Mouse (Mus musculus) limb, embryonic 15.5 days (tissue): ENCODE results near the gene Gm17657. TPM values are rescaled to one million over a fixed set of nuclear protein-coding genes. Genes with fewer than 3 reads are reported as not detected.

ENCODE experiments used
- ATAC-seq: fragments of 200-750 bp; cut with Nextera tagmentation; 2 replicates; pipeline ENCODE4 v1.8.0; 2017; ENCODE audit warnings: low read depth, moderate TSS enrichment; ENCODE audit not compliant: insufficient number of reproducible peaks, low FRiP score, low TSS enrichment
- H3K27ac ChIP-seq: fragments of 300-500 bp; sonication (generic); 2 replicates; pipeline ENCODE4 v1.5.1; 2015; ENCODE audit warnings: moderate library complexity, mild to moderate bottlenecking, inconsistent platforms
- H3K27me3 ChIP-seq: fragments of 300-500 bp; sonication (generic); 2 replicates; pipeline ENCODE4 v1.6.1; 2015; ENCODE audit warnings: inconsistent platforms
- H3K36me3 ChIP-seq: fragments of 300-500 bp; sonication (generic); 2 replicates; pipeline ENCODE4 v1.6.1; 2015; ENCODE audit warnings: inconsistent platforms
- H3K4me1 ChIP-seq: fragments of 300-500 bp; sonication (generic); 2 replicates; pipeline ENCODE4 v1.6.1; 2015; ENCODE audit warnings: inconsistent platforms
- H3K4me2 ChIP-seq: fragments of 300-500 bp; sonication (generic); 2 replicates; pipeline ENCODE4 v1.6.1; 2015; ENCODE audit warnings: mild to moderate bottlenecking, inconsistent platforms
- H3K4me3 ChIP-seq: fragments of 300-500 bp; sonication (generic); 2 replicates; pipeline ENCODE4 v1.5.1; 2015; ENCODE audit warnings: mild to moderate bottlenecking, inconsistent platforms
- H3K9ac ChIP-seq: fragments of 300-500 bp; sonication (generic); 2 replicates; pipeline ENCODE4 v1.6.1; 2015; ENCODE audit warnings: inconsistent platforms
- H3K9me3 ChIP-seq: fragments of 300-500 bp; sonication (generic); 2 replicates; pipeline ENCODE4 v1.6.1; 2016; ENCODE audit warnings: inconsistent platforms
- WGBS: fragments of 180-500 bp; shearing (Covaris S2); methylation state at CpG from one replicate; pipeline ENCODE4 v1.1.7; 2015; 5-methylcytosine and 5-hydroxymethylcytosine counted together
- polyA plus RNA-seq: library from polyadenylated mRNA; unstranded; fragments of >200 nt; fragmentation: Nextera tagmentation; extraction: Ambion mirVana; gene quantifications from 2 replicates; pipeline ENCODE4 v1.2.1, GENCODE M21; 2015

Gene Gm17657
- polyA plus RNA-seq, 1 experiment from 2014 or later: not detected

DNA sequence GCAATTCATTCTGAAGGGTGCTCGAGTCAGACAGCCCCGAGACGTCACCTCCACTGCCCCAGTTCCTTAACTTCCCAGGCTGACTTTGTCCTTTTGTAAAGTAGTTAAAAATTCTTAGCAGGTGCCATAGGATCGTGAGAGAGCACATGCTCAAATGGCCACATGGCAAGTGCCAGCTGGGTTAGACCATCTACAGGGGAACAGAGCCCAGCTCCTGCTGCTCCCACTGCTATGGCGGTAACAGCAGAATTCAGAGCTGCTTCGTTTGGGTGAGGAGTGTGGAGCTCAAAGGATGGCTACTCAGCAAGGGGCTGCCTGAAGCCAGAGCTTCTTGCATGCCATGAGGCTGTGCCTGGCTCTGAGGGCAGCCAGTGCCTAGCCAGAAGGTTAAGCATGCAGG, 20.4 kb upstream of the Gm17657 start:
- Histone ChIP-seq H3K4me1 (no peaks in the 10 kb centered on the region), H3K9me3 (no peaks in the 10 kb centered on the region), H3K36me3 (peaks cover 70% of the 10 kb centered on the region), H3K9ac (no peak overlapping the region), H3K4me3 (no peak overlapping the region), H3K27me3 (no peaks in the 10 kb centered on the region), H3K27ac (no peak overlapping the region), H3K4me2 (no peak overlapping the region)
- 84% methylated on average over 6 of the region's 6 CpGs for WGBS
- ATAC-seq: no peak

GRCm38 (mm10) chr17:29568435-29568834, 19.0 kb upstream of the Gm17657 start:
- Histone ChIP-seq H3K4me1 (no peaks in the 10 kb centered on the region), H3K27me3 (no peaks in the 10 kb centered on the region), H3K9me3 (no peaks in the 10 kb centered on the region), H3K4me2 (no peak overlapping the region), H3K9ac (no peak overlapping the region), H3K27ac (no peak overlapping the region), H3K4me3 (no peak overlapping the region), H3K36me3 (peaks cover 65% of the 10 kb centered on the region)
- no peak for ATAC-seq
- WGBS: 82% methylated on average over 15 of the region's 15 CpGs

DNA sequence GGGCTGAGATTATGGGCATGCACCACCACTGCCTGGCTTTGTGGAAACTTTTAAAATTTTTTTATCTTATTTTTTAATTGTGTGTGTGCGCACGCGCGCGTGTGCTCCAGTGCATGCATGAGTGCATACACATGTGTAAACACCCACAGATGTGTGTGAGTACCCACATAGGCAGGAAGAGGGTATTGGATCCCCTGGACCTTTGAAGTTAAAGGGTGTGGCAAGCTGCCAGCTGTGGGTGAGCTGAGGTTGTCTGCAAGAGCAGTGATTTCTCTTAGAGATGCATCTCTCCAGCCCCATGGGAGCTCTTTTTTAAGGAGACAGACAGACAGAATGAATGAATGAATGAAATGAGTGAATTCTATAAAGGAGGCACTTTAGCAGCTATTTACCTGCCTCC, 16.1 kb upstream of the Gm17657 start:
- 90% methylated on average over 5 of the region's 5 CpGs for WGBS
- H3K4me2 ChIP-seq: no peak overlapping the region
- H3K4me3 ChIP-seq: no peak overlapping the region
- no peak for ATAC-seq
- H3K27ac ChIP-seq: 0 out of 2 replicates have a peak overlapping the region, but pooled peaks have one; percentile 4
- H3K9me3 ChIP-seq: no peaks in the 10 kb centered on the region
- H3K36me3 ChIP-seq: peaks cover 36% of the 10 kb centered on the region; the same call in 1 of the 2 replicates
- H3K4me1 ChIP-seq: no peaks in the 10 kb centered on the region
- no peaks in the 10 kb centered on the region for H3K27me3 ChIP-seq
- H3K9ac ChIP-seq: no peak overlapping the region

GRCm38 (mm10) chr17:29558476-29558875, 9.0 kb upstream of the Gm17657 start:
- ATAC-seq: no peak
- Histone ChIP-seq H3K4me2 (no peak overlapping the region), H3K9me3 (no peaks in the 10 kb centered on the region), H3K9ac (no peak overlapping the region), H3K4me3 (no peak overlapping the region), H3K27ac (no peak overlapping the region), H3K4me1 (0 out of 2 replicates have a peak, but pooled peaks cover 3% of the 10 kb centered on the region), H3K36me3 (peaks cover 5% of the 10 kb centered on the region; the same call in 1 of the 2 replicates), H3K27me3 (no peaks in the 10 kb centered on the region)
- 61% methylated on average over 5 of the region's 5 CpGs for WGBS

DNA sequence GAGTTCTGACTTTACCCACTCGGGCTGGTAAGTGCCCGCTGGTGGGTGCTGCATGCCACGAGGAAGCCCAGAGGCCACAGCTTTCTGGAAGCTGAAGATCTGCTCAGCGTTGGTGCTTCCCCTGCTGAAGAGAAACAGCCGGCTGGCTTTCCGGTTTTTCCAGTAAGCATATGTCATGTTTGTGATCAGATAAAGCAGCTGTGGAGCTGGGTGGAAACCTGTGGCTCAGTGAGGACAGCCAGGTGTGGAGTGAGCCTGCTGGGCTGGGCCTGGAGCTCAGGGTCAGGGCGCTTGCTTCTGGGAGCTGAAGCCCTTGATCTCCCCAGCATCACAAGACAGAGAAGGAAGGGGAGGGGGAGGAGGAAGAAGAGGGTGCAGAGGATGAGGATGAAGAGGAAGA, 7.5 kb upstream of the Gm17657 start:
- H3K4me3 ChIP-seq: no peak overlapping the region
- ATAC-seq: no peak
- H3K36me3 ChIP-seq: peaks cover 5% of the 10 kb centered on the region; the same call in 1 of the 2 replicates
- WGBS: 68% methylated on average over 7 of the region's 7 CpGs
- no peaks in the 10 kb centered on the region for H3K9me3 ChIP-seq
- no peaks in the 10 kb centered on the region for H3K27me3 ChIP-seq
- no peak overlapping the region for H3K9ac ChIP-seq
- no peak overlapping the region for H3K4me2 ChIP-seq
- H3K27ac ChIP-seq: peak overlapping the region; percentile 55
- 0 out of 2 replicates have a peak, but pooled peaks cover 3% of the 10 kb centered on the region for H3K4me1 ChIP-seq

GRCm38 (mm10) chr17:29556456-29556855, 7.0 kb upstream of the Gm17657 start:
- H3K27me3 ChIP-seq: no peaks in the 10 kb centered on the region
- H3K9ac ChIP-seq: no peak overlapping the region
- H3K36me3 ChIP-seq: peaks cover 5% of the 10 kb centered on the region; the same call in 1 of the 2 replicates
- H3K9me3 ChIP-seq: no peaks in the 10 kb centered on the region
- peak overlapping the region; percentile 55 for H3K27ac ChIP-seq
- H3K4me2 ChIP-seq: no peak overlapping the region
- ATAC-seq: no peak
- H3K4me3 ChIP-seq: no peak overlapping the region
- H3K4me1 ChIP-seq: 0 out of 2 replicates have a peak, but pooled peaks cover 3% of the 10 kb centered on the region
- WGBS: 79% methylated on average over 10 of the region's 10 CpGs

GRCm38 (mm10) chr17:29554176-29554575, 4.7 kb upstream of the Gm17657 start:
- H3K4me3 ChIP-seq: no peak overlapping the region
- no peak overlapping the region for H3K9ac ChIP-seq
- no peaks in the 10 kb centered on the region for H3K9me3 ChIP-seq
- H3K4me2 ChIP-seq: no peak overlapping the region
- peaks cover 18% of the 10 kb centered on the region for H3K4me1 ChIP-seq
- ATAC-seq: no peak
- H3K36me3 ChIP-seq: peaks cover 5% of the 10 kb centered on the region; the same call in 1 of the 2 replicates
- H3K27me3 ChIP-seq: no peaks in the 10 kb centered on the region
- no peak overlapping the region for H3K27ac ChIP-seq

GRCm38 (mm10) chr17:29552162-29552732, 2.8 kb upstream of the Gm17657 start, which contains the start of gene Tmem217:
Gene Tmem217, minus strand, starts transcription at chr17:29552385.
- Histone ChIP-seq H3K4me3 (no peak within 1 kb of the TSS), H3K27me3 (no peaks in the 10 kb centered on the region), H3K9ac (no peak within 1 kb of the TSS), H3K9me3 (no peaks in the 10 kb centered on the region), H3K27ac (no peak within 1 kb of the TSS), H3K36me3 (peaks cover 5% of the 10 kb centered on the region; the same call in 1 of the 2 replicates), H3K4me2 (no peak within 1 kb of the TSS), H3K4me1 (peaks cover 18% of the 10 kb centered on the region)
- WGBS: 88% methylated on average over 5 of the region's 5 CpGs
- ATAC-seq: no peak

DNA sequence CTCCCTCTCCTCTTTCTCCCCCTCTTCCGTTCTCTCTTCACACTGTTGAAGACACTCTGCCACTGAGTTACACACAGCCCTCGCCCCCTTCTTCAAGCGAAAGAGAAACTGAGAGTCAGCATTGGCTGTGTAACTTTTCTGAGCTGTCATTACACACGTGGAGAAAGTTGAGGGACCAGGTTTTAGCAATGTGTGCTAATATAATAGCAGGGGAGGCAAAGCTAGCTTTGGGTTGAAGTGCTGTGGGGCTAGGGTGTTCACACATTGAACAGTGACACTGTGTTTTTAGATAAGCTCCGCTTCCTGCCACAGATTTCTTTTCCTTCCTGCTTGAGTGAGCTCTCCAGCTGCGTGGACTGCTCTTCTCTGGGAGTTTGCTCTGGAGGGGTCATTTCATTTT, 1.6 kb upstream of the Gm17657 start:
- Histone ChIP-seq H3K4me3 (peak overlapping the region; percentile 91; the same call in 1 of the 2 replicates), H3K36me3 (no peaks in the 10 kb centered on the region), H3K27me3 (no peaks in the 10 kb centered on the region), H3K4me1 (peaks cover 15% of the 10 kb centered on the region), H3K9ac (no peak overlapping the region), H3K27ac (no peak overlapping the region), H3K9me3 (no peaks in the 10 kb centered on the region), H3K4me2 (peak overlapping the region; percentile 90; the same call in 1 of the 2 replicates)
- ATAC-seq: no peak
- WGBS: 63% methylated on average over 6 of the region's 6 CpGs

GRCm38 (mm10) chr17:29548994-29549393, 444 bp downstream of the Gm17657 start:
- ATAC-seq: no peak
- no peak overlapping the region for H3K9ac ChIP-seq

GRCm38 (mm10) chr17:29548494-29548893, 944 bp downstream of the Gm17657 start:
- Histone ChIP-seq H3K36me3 (no peaks in the 10 kb centered on the region), H3K4me2 (no peak overlapping the region), H3K4me3 (no peak overlapping the region), H3K27ac (no peak overlapping the region), H3K27me3 (no peaks in the 10 kb centered on the region), H3K4me1 (peaks cover 15% of the 10 kb centered on the region), H3K9me3 (no peaks in the 10 kb centered on the region), H3K9ac (no peak overlapping the region)
- ATAC-seq: no peak
- WGBS: 66% methylated on average over 3 of the region's 3 CpGs

More at GRCm38 (mm10) chr17:29548994-29549393, 444 bp downstream of the Gm17657 start:
- Histone ChIP-seq H3K9me3 (no peaks in the 10 kb centered on the region), H3K27ac (no peak overlapping the region), H3K4me1 (peaks cover 15% of the 10 kb centered on the region), H3K36me3 (no peaks in the 10 kb centered on the region), H3K27me3 (no peaks in the 10 kb centered on the region), H3K4me2 (peak overlapping the region; percentile 90), H3K4me3 (no peak overlapping the region; the same call in 1 of the 2 replicates)
- 57% methylated on average over 8 of the region's 8 CpGs for WGBS

- Histone ChIP-seq H3K9ac (no peak overlapping the region), H3K4me3 (no peak overlapping the region), H3K4me2 (no peak overlapping the region), H3K9me3 (no peaks in the 10 kb centered on the region), H3K4me1 (peaks cover 11% of the 10 kb centered on the region), H3K36me3 (no peaks in the 10 kb centered on the region), H3K27me3 (no peaks in the 10 kb centered on the region), H3K27ac (no peak overlapping the region)
- 90% methylated on average over 5 of the region's 5 CpGs for WGBS
- no peak for ATAC-seq
Measured at GRCm38 (mm10) chr17:29545241-29545640, 4.2 kb downstream of the Gm17657 start.
